9 mouse cellular contexts compared by ENCODE assay signal in the genomic region with DNA sequence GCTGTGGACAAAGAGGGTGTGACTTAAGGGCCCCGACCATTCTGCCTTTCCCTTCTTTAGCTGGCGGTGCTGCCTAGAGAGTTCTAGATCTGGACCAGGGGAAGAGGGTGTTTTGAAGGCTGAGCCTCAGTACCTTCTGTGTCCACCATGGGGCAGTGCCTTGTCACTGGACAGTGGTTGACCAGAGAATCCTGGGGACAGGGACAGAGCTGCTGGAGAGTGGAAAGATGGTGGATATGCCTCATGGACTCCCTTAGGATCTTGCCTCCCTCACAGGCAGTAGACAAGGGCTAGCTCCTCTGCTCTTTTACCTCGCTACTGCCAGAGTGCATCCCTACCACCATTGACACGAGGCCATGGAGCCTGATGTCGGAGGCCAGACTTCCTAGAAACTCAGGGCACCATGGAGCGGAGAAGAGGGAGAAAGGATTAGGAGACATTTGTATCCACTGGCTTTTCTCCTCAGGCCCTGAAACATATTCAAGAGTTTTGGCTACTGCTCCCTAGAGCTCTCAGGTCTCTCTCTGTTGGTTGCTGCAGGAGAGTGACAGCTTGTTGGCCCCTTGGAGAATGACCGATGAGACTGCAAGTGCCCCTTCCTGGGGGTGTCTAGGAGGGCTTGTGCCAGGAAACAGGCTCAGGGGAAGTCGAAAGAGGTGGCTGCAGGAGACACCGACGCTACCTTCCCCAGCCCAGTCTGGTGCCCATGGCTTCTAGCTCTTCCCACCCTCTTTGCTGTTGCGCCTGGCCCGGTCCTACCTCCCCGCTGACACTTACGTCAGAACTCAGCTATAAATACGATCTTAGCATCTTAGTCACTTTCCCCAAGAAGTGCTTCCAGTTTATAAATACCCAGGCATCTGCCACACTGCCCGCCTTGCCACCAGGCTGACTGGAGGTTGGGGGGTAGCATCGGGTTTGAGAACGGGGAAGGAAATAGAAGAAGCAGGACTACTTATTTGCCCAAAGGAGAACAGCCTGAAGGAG. TPM values are rescaled to one million over a fixed set of nuclear protein-coding genes. Genes with fewer than 3 reads are reported as not detected.
A peak's percentile ranks its signal among the peaks of the same experiment; 100 is the strongest.
DNase-seq lines count a peak whose midpoint lies in the region; ATAC-seq and TF ChIP-seq lines count a peak whose summit lies in the region.
"Had no signal": no experiment of that assay in that cellular context is flagged by ENCODE, and none has a peak within 500 bp of the region (broad histone marks: within the 10 kb centered on the region; RNA-seq: fewer than 3 reads in every experiment).

Inhbe (minus strand) TSS at position 503 of the 987 bp plus-strand sequence.

- WGBS in heart, adult 2 months, result 65% methylated on average over 18 of the region's 18 CpGs
- 78% methylated on average over 18 of the region's 18 CpGs for WGBS in heart, embryonic 11.5 days (ENCODE audit: insufficient replicate concordance)

- H3K9ac ChIP-seq in heart, adult 2 months (ENCODE audit: low read depth, low read length), result no peak within 1 kb of the TSS
- no peak within 1 kb of the TSS for H3K9ac ChIP-seq in heart, embryonic 11.5 days (ENCODE audit: low read depth, low read length)
- no peak within 1 kb of the TSS for H3K9ac ChIP-seq in ES-Bruce4 (ENCODE audit: low read depth, poor library complexity, severe bottlenecking)

- no peak within 1 kb of the TSS for H3K4me3 ChIP-seq in heart, adult 2 months
- H3K4me3 ChIP-seq in heart, embryonic 11.5 days (ENCODE audit: low read depth, low read length), result no peak within 1 kb of the TSS
- no peak within 1 kb of the TSS for H3K4me3 ChIP-seq in ES-Bruce4 (ENCODE audit: low read depth, low read length)
- H3K4me3 ChIP-seq in left cerebral cortex, adult 2 months, result 0 out of 2 replicates have a peak within 1 kb of the TSS, but pooled peaks have one; percentile 17

- no peak for TF ChIP-seq POLR2A in heart, adult 2 months (IDR thresholded peaks at IDR 0.05; ENCODE audit: insufficient read depth, low read depth, low read length)
- no peak for TF ChIP-seq POLR2A in ES-Bruce4 (IDR thresholded peaks at IDR 0.05; ENCODE audit: insufficient read depth, low read length)

- intact Hi-C loops in heart, adult 2 months (cut with DNase I), result loop anchor here (5.0 kb wide), 1 partner anchor 68 kb away; no protein-coding TSS in a partner anchor
- intact Hi-C loops in left cerebral cortex, adult 2 months (cut with DNase I), result loop anchor here (1.0 to 5.0 kb wide), 3 partner anchors 26 to 128 kb away; partner anchors contain the start of gene R3hdm2

- no peaks in the 10 kb centered on the region for H3K4me1 ChIP-seq in heart, adult 2 months (ENCODE audit: control insufficient read depth, insufficient read depth, low read length)
- no peaks in the 10 kb centered on the region for H3K4me1 ChIP-seq in heart, embryonic 11.5 days (ENCODE audit: control insufficient read depth, insufficient read depth, low read length)
- no peaks in the 10 kb centered on the region for H3K4me1 ChIP-seq in ES-Bruce4 (ENCODE audit: control insufficient read depth, insufficient read depth, low read length)

- H3K27me3 ChIP-seq in heart, adult 2 months (ENCODE audit: control insufficient read depth, insufficient read depth, low read length), result no peaks in the 10 kb centered on the region
- peaks cover 11% of the 10 kb centered on the region for H3K27me3 ChIP-seq in heart, embryonic 11.5 days (ENCODE audit: control insufficient read depth, insufficient read depth, low read length)
- no peaks in the 10 kb centered on the region for H3K27me3 ChIP-seq in ES-Bruce4 (ENCODE audit: control insufficient read depth, insufficient read depth, low read length, poor library complexity, severe bottlenecking)

- no peaks in the 10 kb centered on the region for H3K36me3 ChIP-seq in heart, adult 2 months (ENCODE audit: control insufficient read depth, insufficient read depth, low read length)
- no peaks in the 10 kb centered on the region for H3K36me3 ChIP-seq in heart, embryonic 11.5 days (ENCODE audit: control insufficient read depth, insufficient read depth, low read length)
- no peaks in the 10 kb centered on the region for H3K36me3 ChIP-seq in ES-Bruce4 (ENCODE audit: control insufficient read depth, insufficient read depth, low read length, poor library complexity, severe bottlenecking)

- no peak for ATAC-seq in heart, embryonic 11.5 days (replicated peaks; ENCODE audit: insufficient number of reproducible peaks, low FRiP score, low TSS enrichment)
- no peak for ATAC-seq in erythroid progenitor cell, adult 5-6 weeks (replicated peaks; ENCODE audit: low FRiP score, poor library complexity, severe bottlenecking)

- TF ChIP-seq CTCF in heart, adult 2 months (IDR thresholded peaks at IDR 0.05), result peak; percentile 64
- peak; percentile 26 for TF ChIP-seq CTCF in ES-Bruce4 (IDR thresholded peaks at IDR 0.05; ENCODE audit: low read depth, low read length)
- TF ChIP-seq CTCF in left cerebral cortex, adult 2 months (IDR thresholded peaks at IDR 0.05), result peak; percentile 53

- no peaks in the 10 kb centered on the region for H3K79me2 ChIP-seq in heart, adult 2 months (replicated peaks; ENCODE audit: control insufficient read depth, insufficient read depth, low read length)

- no peak for TF ChIP-seq EP300 in heart, adult 2 months (IDR thresholded peaks at IDR 0.05; ENCODE audit: insufficient read depth, low read depth, low read length)
- TF ChIP-seq EP300 in ES-Bruce4 (IDR thresholded peaks at IDR 0.05; ENCODE audit: insufficient read depth, low read depth, low read length), result no peak

- no peaks in the 10 kb centered on the region for H3K9me3 ChIP-seq in heart, embryonic 11.5 days (replicated peaks; ENCODE audit: control insufficient read depth, low read length)
- H3K9me3 ChIP-seq in ES-Bruce4 (replicated peaks; ENCODE audit: control insufficient read depth, insufficient read depth, low read length, poor library complexity, severe bottlenecking), result no peaks in the 10 kb centered on the region

- H3K4me2 ChIP-seq in heart, embryonic 11.5 days, result no peak within 1 kb of the TSS

- peak in 1 of 2 experiments; percentile 56 for DNase-seq in heart, adult 2 months
- DNase-seq in embryo, embryonic 10.5 days (ENCODE audit: low spot score), result peak; percentile 34
- DNase-seq in left cerebral cortex, adult 2 months (ENCODE audit: extremely low spot score in 1 of 2, low spot score in 2 of 2), result peak; percentile 61 to 69
- no peak for DNase-seq in spleen, postnatal 36 days (ENCODE audit: low spot score in 2 of 2)
- no peak for DNase-seq in Muller cell, postnatal 12 days (ENCODE audit: inconsistent ontology term)

- peak within 1 kb of the TSS; percentile 81 for H3K27ac ChIP-seq in heart, adult 2 months
- H3K27ac ChIP-seq in heart, embryonic 11.5 days (ENCODE audit: low read depth, low read length), result no peak within 1 kb of the TSS
- H3K27ac ChIP-seq in ES-Bruce4 (ENCODE audit: insufficient read depth, low read length), result no peak within 1 kb of the TSS
- H3K27ac ChIP-seq in left cerebral cortex, adult 2 months, result peak within 1 kb of the TSS; percentile 91

RNA-seq across cellular contexts. Expression of gene Inhbe, which starts in this region (rescaled TPM):
- total RNA-seq in heart, adult 2 months (2021), result not detected
- not detected in 2 replicates for polyA plus RNA-seq in heart, adult 2 months (2012; rRNA removed)
- polyA plus RNA-seq in heart, embryonic 11.5 days (2014; fragmentation: Nextera tagmentation; extraction: Ambion mirVana), result 0.06 TPM in 1 of 2 replicates, not detected in the other
- polyA plus RNA-seq in ES-Bruce4 (2011; ENCODE audit: insufficient read depth, insufficient read length, low read depth, missing spikeins), result not detected in 2 replicates
- total RNA-seq in left cerebral cortex, adult 2 months (2021), result under 1 TPM in 1 of 2 experiments, not detected in 1; 0.29 TPM
- not detected in 2 replicates for total RNA-seq in erythroid progenitor cell, adult 5-6 weeks (2015; ENCODE audit: low replicate concordance)
- total RNA-seq in erythroid progenitor cell, adult 5-6 weeks (2017; ENCODE audit: low replicate concordance), result not detected in 2 replicates
- total RNA-seq: heart, postnatal 14 days had no signal

Comparison
In these comparisons a context has a peak if more than half of its experiments do, and no peak if none do; other contexts are left out.
1. Peak in DNase-seq, H3K4me3 ChIP-seq and H3K27ac ChIP-seq in left cerebral cortex, adult 2 months; RNA of the gene not detected or under 1 TPM.